Mouse (Mus musculus) liver, postnatal 0 days (tissue): ENCODE measurements around the gene 4930407I10Rik. TPM values are rescaled to one million over a fixed set of nuclear protein-coding genes. Genes with fewer than 3 reads are reported as not detected.

Source experiments
- ATAC-seq: fragments of 200-750 bp; cut with Nextera tagmentation; 2 replicates; pipeline ENCODE4 v1.8.0; 2017; ENCODE audit warnings: mild to moderate bottlenecking, moderate library complexity
- DNase-seq: peaks from one replicate; pipeline ENCODE4 v3.0.0-alpha.2; 2016
- H3K27ac ChIP-seq: fragments of 300-500 bp; sonication (generic); 2 replicates; pipeline ENCODE4 v1.5.1; 2014; ENCODE audit warnings: antibody characterized with exemption, moderate library complexity, mild to moderate bottlenecking, low read depth
- H3K27me3 ChIP-seq: fragments of 300-500 bp; sonication (generic); 2 replicates; pipeline ENCODE4 v1.6.1; 2014; ENCODE audit warnings: low read length, control low read depth, mixed read lengths; ENCODE audit not compliant: insufficient read depth
- H3K36me3 ChIP-seq: fragments of 300-500 bp; sonication (generic); replicated peaks from 2 replicates; pipeline ENCODE4 v1.6.1; 2014; ENCODE audit warnings: mild to moderate bottlenecking, control low read depth, low read length, moderate library complexity, mixed read lengths; ENCODE audit not compliant: insufficient read depth
- H3K4me1 ChIP-seq: fragments of 300-500 bp; sonication (generic); 2 replicates; pipeline ENCODE4 v1.6.1; 2014; ENCODE audit warnings: antibody characterized with exemption, mild to moderate bottlenecking, control low read depth; ENCODE audit not compliant: insufficient read depth
- H3K4me2 ChIP-seq: fragments of 300-500 bp; sonication (generic); 2 replicates; pipeline ENCODE4 v1.6.1; 2014; ENCODE audit warnings: low read depth, mild to moderate bottlenecking, low read length, moderate library complexity, mixed read lengths
- H3K4me3 ChIP-seq: fragments of 300-500 bp; sonication (generic); 2 replicates; pipeline ENCODE4 v1.5.1; 2014; ENCODE audit warnings: low read depth, low read length
- H3K9ac ChIP-seq: fragments of 300-500 bp; sonication (generic); replicated peaks from 2 replicates; pipeline ENCODE4 v1.6.1; 2014; ENCODE audit warnings: mild to moderate bottlenecking, moderate library complexity
- H3K9me3 ChIP-seq: fragments of 300-500 bp; sonication (generic); 2 replicates; pipeline ENCODE4 v1.6.1; 2016; ENCODE audit warnings: mild to moderate bottlenecking, control low read depth, low read length, mixed read lengths
- CTCF ChIP-seq: sonication (generic); IDR thresholded peaks from 2 replicates; pipeline ENCODE4 v1.5.1; 2016; ENCODE audit warnings: antibody characterized with exemption, low read depth
- EP300 ChIP-seq: IDR thresholded peaks from 2 replicates; pipeline ENCODE4 v1.6.1; 2016; ENCODE audit warnings: antibody characterized with exemption, low read depth, mild to moderate bottlenecking
- WGBS: fragments of 180-500 bp; shearing (Covaris S2); extraction: QIAGEN DNeasy Blood & Tissue Kit; methylation state at CpG from one replicate; pipeline ENCODE4 v1.1.7; 2014; ENCODE audit not compliant: insufficient replicate concordance; 5-methylcytosine and 5-hydroxymethylcytosine counted together
- polyA plus RNA-seq: library from polyadenylated mRNA; unstranded; fragments of >200 nt; fragmentation: Nextera tagmentation; extraction: Ambion mirVana; gene quantifications from 2 replicates; pipeline ENCODE4 v1.2.1, GENCODE M21; 2015

Gene 4930407I10Rik
- polyA plus RNA-seq, 1 experiment from 2014 or later: not detected

DNA sequence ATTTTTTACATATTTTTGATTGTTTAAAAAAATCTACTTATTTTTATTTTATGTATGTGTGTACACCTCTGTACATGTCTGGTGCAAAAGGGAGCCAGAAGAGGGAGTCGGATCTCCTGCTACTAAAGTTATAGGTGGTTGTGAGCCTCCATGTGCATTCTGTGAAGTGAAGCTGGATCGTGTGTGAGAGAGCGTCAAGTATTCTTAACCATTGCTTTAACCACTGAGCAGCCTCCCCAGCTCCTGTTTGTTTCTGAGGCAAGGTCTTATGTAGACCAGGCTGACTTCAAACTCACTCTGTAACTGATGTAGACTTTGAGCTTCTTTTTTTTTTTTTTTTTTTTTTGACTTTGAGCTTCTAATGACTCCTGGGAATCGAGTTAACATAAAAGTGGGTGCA, 41.5 kb upstream of the 4930407I10Rik start:
- TF ChIP-seq CTCF: no peak
- Histone ChIP-seq H3K36me3 (peaks cover 15% of the 10 kb centered on the region), H3K27me3 (no peaks in the 10 kb centered on the region), H3K4me3 (peak overlapping the region; percentile 93), H3K9ac (0 out of 2 replicates have a peak overlapping the region, but pooled peaks have one; percentile 1), H3K4me2 (peak overlapping the region; percentile 94), H3K27ac (no peak overlapping the region), H3K4me1 (peaks cover 26% of the 10 kb centered on the region), H3K9me3 (no peaks in the 10 kb centered on the region)
- 49% methylated on average over 4 of the region's 4 CpGs for WGBS
- ATAC-seq (no peak), DNase-seq (no peak)

DNA sequence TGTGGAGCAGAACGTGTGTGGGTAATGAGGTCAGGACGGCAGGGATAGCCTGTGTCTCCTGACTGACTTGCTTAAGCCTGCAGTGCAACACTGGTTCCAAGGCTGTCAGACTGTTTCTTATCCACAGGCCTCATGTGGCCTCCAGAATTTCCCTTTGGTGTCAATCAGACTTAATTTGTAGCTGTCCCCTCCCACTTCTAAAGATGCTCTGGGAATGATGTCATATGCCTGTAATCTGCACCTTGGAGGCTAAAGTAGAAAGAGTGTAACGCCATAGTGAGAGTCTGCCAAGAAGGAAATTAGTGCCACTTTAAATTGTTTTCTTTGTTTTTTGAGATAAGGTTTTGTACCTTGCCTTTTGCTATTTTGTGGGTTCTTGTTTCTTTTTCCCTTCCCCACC, 39.7 kb upstream of the 4930407I10Rik start:
- no peak overlapping the region for H3K4me3 ChIP-seq
- peaks cover 15% of the 10 kb centered on the region for H3K4me1 ChIP-seq
- DNase-seq (no peak), ATAC-seq (no peak)
- H3K27ac ChIP-seq: no peak overlapping the region
- WGBS: 77% methylated on average over 3 of the region's 3 CpGs
- TF ChIP-seq EP300 (no peak), CTCF (no peak)
- H3K9ac ChIP-seq: no peak overlapping the region
- H3K27me3 ChIP-seq: no peaks in the 10 kb centered on the region
- no peak overlapping the region for H3K4me2 ChIP-seq
- peaks cover 20% of the 10 kb centered on the region; the same call in 1 of the 2 replicates for H3K36me3 ChIP-seq
- H3K9me3 ChIP-seq: no peaks in the 10 kb centered on the region

DNA sequence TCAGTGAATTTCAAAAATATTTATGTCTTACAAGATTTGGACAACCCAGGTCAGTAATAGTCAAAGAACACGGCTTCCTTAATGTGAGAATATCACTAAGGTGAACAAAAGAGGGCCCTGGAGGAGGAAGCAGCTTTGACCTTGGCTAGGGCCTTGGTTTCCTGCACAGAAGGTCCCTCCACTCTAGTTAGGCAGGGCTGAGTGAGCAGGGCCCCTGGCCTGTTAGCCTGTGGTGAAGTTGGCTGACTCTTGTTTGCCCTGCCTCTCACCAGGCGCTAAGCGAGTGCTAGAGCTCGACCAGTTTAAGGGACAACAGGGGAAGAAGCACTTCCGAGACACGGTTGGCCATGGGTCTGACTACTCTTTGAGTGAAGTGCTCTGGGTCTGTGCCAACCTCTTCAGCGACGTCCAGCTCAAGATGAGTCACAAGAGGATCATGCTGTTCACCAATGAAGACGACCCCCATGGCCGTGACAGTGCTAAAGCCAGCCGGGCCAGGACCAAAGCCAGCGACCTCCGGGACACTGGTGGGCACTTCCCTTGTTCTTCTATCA, 36.3 kb upstream of the 4930407I10Rik start:
- WGBS: 64% methylated on average over 13 of the region's 13 CpGs
- no peak for DNase-seq
- Histone ChIP-seq H3K4me2 (no peak overlapping the region), H3K36me3 (peaks cover 44% of the 10 kb centered on the region), H3K27me3 (no peaks in the 10 kb centered on the region), H3K27ac (no peak overlapping the region; the same call in 1 of the 2 replicates), H3K4me3 (no peak overlapping the region), H3K4me1 (0 out of 2 replicates have a peak, but pooled peaks cover 2% of the 10 kb centered on the region), H3K9me3 (no peaks in the 10 kb centered on the region), H3K9ac (no peak overlapping the region)
- TF ChIP-seq EP300: no peak
- TF ChIP-seq CTCF: no peak
- ATAC-seq: peak; percentile 23; the same call in 1 of the 2 replicates

DNA sequence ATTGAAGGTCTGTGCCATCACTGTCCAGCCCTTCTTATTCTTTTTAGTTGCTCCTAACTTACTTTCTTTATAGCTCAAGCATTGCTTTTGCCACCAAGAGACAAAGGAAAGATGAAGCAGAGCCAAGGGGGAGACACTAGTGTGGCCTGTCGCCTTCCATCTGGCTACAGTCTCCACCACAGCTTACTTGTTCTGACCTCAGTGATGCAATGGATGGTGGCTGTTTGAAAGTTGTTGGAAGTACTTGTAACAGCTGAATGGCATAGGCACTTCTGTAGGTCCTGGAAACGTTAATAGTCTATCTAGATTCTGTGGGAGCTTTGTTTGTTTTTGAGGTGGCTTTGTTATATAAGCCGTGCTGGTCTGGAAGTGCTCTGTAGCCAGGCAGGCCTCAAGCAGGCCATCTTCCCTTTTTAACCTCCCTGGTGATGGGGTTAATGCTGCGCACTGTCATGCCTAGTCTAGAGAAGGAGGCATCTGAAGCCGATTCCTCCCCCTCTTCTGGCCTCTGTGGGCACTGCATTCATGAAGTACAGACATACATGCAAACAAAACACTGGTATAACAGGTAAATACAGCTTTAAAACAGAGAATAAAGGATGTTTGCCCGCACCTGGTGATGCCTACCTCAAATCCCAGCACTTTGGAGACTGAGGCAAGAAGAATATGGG, 34.9 kb upstream of the 4930407I10Rik start:
- WGBS: 71% methylated on average over 6 of the region's 6 CpGs
- no peak for DNase-seq
- H3K36me3 ChIP-seq: peaks cover 51% of the 10 kb centered on the region

DNA sequence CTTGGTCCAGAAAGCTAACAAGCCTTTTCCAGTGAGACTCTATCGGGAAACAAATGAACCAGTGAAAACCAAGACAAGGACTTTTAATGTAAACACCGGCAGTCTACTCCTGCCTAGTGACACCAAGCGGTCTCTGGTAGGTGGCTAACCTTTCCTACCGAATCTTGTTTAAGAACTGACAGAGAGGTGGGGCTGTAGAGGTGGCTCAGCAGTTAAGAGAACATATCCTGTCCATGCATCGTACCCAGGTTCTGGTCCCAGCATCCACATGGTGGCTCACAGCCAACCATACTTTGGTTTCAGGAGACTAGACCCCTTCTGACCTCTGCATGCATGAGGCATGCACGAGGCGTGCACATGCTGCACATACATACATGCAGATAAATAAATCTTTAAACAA, 31.7 kb upstream of the 4930407I10Rik start:
- Histone ChIP-seq H3K36me3 (peaks cover 65% of the 10 kb centered on the region), H3K9me3 (no peaks in the 10 kb centered on the region), H3K4me1 (no peaks in the 10 kb centered on the region), H3K4me2 (no peak overlapping the region), H3K9ac (no peak overlapping the region), H3K27ac (peak overlapping the region; percentile 71), H3K4me3 (no peak overlapping the region), H3K27me3 (no peaks in the 10 kb centered on the region)
- WGBS: 79% methylated on average over 7 of the region's 7 CpGs
- 0 out of 2 replicates have a peak, but pooled peaks have one; percentile 12 for ATAC-seq
- no peak for DNase-seq
- no peak; the same call in 1 of the 2 replicates for TF ChIP-seq CTCF
- no peak for TF ChIP-seq EP300

More for the DNA sequence above, 34.9 kb upstream of the 4930407I10Rik start:
- no peaks in the 10 kb centered on the region for H3K27me3 ChIP-seq
- no peak overlapping the region for H3K9ac ChIP-seq
- H3K27ac ChIP-seq: no peak overlapping the region
- no peak overlapping the region for H3K4me3 ChIP-seq
- no peaks in the 10 kb centered on the region for H3K9me3 ChIP-seq
- H3K4me2 ChIP-seq: no peak overlapping the region
- no peak for TF ChIP-seq EP300
- TF ChIP-seq CTCF: no peak
- ATAC-seq: no peak
- no peaks in the 10 kb centered on the region for H3K4me1 ChIP-seq

DNA sequence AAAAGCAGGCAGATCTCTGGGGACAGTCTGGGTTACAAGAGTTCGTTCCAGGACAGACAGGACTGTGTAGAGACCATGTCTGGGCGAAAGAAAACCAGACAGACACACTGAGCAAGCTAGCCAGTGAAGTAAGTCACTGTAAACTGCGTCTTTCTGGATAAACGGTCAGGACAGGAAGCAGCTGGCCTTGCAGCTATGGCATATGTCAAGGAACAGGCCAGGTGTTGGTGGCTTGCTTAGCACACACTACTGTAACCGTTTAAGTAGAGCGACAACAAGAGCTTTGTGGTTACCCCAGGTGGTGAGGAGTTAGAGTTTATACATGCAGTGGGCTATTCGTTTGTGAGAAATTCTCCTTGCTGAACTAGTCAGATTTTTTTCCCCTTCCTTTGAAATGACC, 31.2 kb upstream of the 4930407I10Rik start:
- Histone ChIP-seq H3K4me1 (no peaks in the 10 kb centered on the region), H3K4me3 (no peak overlapping the region), H3K9me3 (no peaks in the 10 kb centered on the region), H3K27ac (peak overlapping the region; percentile 71), H3K27me3 (no peaks in the 10 kb centered on the region), H3K36me3 (peaks cover 65% of the 10 kb centered on the region), H3K9ac (no peak overlapping the region), H3K4me2 (no peak overlapping the region)
- 76% methylated on average over 7 of the region's 7 CpGs for WGBS
- peak; percentile 71 for ATAC-seq
- peak; percentile 29 for DNase-seq
- TF ChIP-seq EP300: peak; percentile 66
- no peak for TF ChIP-seq CTCF
